Mouse (Mus musculus) ES-E14 (cell line): ENCODE measurements around the gene Pdzd8. TPM values are rescaled to one million over a fixed set of nuclear protein-coding genes. Genes with fewer than 3 reads are reported as not detected.

Source experiments
- DNase-seq: peaks from one replicate; pipeline ENCODE4 v3.0.0-alpha.2; 2013; ENCODE audit warnings: low read depth, low spot score
- H3K27ac ChIP-seq: 2 replicates; pipeline ENCODE4 v1.5.1; 2012; ENCODE audit warnings: low read depth, mild to moderate bottlenecking, low read length, moderate library complexity, mixed read lengths; ENCODE audit not compliant: poor library complexity, insufficient read depth, severe bottlenecking
- H3K36me3 ChIP-seq: 2 replicates; pipeline ENCODE4 v1.6.1; 2012; ENCODE audit warnings: mild to moderate bottlenecking, low read length, moderate library complexity, mixed read lengths; ENCODE audit not compliant: control insufficient read depth, poor library complexity, insufficient read depth, severe bottlenecking
- H3K4me1 ChIP-seq, 2 experiments: fragments of 150-350 bp in 1 of 2; sonication (generic) in 1 of 2; 2 replicates each; pipeline ENCODE4 v1.6.1; 2012; ENCODE audit warnings: low read length in 2 of 2, mild to moderate bottlenecking in 1 of 2, mixed read lengths in 1 of 2; ENCODE audit not compliant: control insufficient read depth in 2 of 2, insufficient read depth in 2 of 2, poor library complexity in 1 of 2
- H3K4me3 ChIP-seq, 2 experiments: fragments of 150-350 bp in 1 of 2; sonication (generic) in 1 of 2; 2 replicates each; pipeline ENCODE4 v1.5.1; 2012; ENCODE audit warnings: low read length in 2 of 2, low read depth in 1 of 2, mild to moderate bottlenecking in 1 of 2, mixed read lengths in 1 of 2; ENCODE audit not compliant: insufficient read depth in 1 of 2, poor library complexity in 1 of 2, severe bottlenecking in 1 of 2
- H3K9ac ChIP-seq: 2 replicates; pipeline ENCODE4 v1.6.1; 2012; ENCODE audit warnings: low read depth, mild to moderate bottlenecking, low read length, mixed read lengths; ENCODE audit not compliant: poor library complexity, insufficient read depth, severe bottlenecking
- H3K9me3 ChIP-seq: fragments of 150-350 bp; sonication (generic); 2 replicates; pipeline ENCODE4 v1.6.1; 2012; ENCODE audit warnings: low read depth, mild to moderate bottlenecking, low read length; ENCODE audit not compliant: control insufficient read depth, insufficient read depth
- CHD2 ChIP-seq: IDR thresholded peaks from 2 replicates; pipeline ENCODE4 v1.6.1; 2014; ENCODE audit warnings: mild to moderate bottlenecking, low read depth, low read length, inconsistent platforms
- HCFC1 ChIP-seq: IDR thresholded peaks from 2 replicates; pipeline ENCODE4 v1.6.1; 2012; ENCODE audit warnings: low read length, inconsistent platforms, borderline replicate concordance; ENCODE audit not compliant: insufficient read depth
- MAFK ChIP-seq: IDR thresholded peaks from 2 replicates; pipeline ENCODE4 v1.6.1; 2014; ENCODE audit warnings: mild to moderate bottlenecking, low read depth, low read length, inconsistent platforms; ENCODE audit not compliant: insufficient read depth
- ZC3H11A ChIP-seq: IDR thresholded peaks from 2 replicates; pipeline ENCODE4 v1.6.1; 2012; ENCODE audit warnings: low read depth, mild to moderate bottlenecking, inconsistent platforms, low read length, borderline replicate concordance
- ZNF384 ChIP-seq: IDR thresholded peaks from 2 replicates; pipeline ENCODE4 v1.6.1; 2012; ENCODE audit warnings: low read depth, low read length, inconsistent platforms
- in situ Hi-C, 2 experiments: fragments of 600-800 bp; cut with MboI; formaldehyde crosslinking; loops; one replicate each; pipeline ENCODE4 v1.15.1; 2025; ENCODE audit warnings: low sequenced_read_pairs in 2 of 2, inconsistent platforms in 1 of 2; ENCODE audit not compliant: unreplicated experiment in 2 of 2
- total RNA-seq: library from RNA; depleted of rRNA; stranded (reverse); fragments of 300-350 nt; gene quantifications from 2 replicates; pipeline ENCODE4 v1.2.3, GENCODE M21; 2012

The Pdzd8 gene
- total RNA-seq, 1 experiment = 54.0 TPM

DNA sequence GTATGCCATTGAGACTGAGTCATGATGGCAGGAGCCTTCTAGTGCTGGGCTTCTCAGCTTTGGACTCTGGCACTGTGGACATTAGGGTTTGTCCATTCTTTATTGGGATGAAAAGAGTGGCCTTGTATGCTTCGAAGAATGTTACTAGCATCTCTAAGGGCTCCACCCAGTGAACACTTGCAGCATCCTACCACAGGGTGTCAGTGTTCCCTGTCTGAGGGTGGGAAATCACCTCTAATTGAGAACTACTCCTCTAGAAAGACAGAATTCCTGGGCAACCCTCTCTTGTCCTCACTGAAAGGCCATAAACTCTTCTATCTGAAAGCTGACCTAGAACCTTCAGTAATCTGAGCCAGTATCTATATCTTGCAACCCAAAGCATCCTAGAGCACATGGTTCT, 41.6 kb upstream of the Pdzd8 start:
- H3K36me3 ChIP-seq = no peaks in the 10 kb centered on the region
- no peaks in the 10 kb centered on the region for H3K9me3 ChIP-seq
- H3K4me3 ChIP-seq = no peak overlapping the region
- no peak overlapping the region for H3K27ac ChIP-seq
- in situ Hi-C loops = no loop called here
- no peak for DNase-seq
- H3K9ac ChIP-seq = no peak overlapping the region
- TF ChIP-seq ZC3H11A (peak; percentile 26; the same call in 1 of the 2 replicates), ZNF384 (no peak), HCFC1 (no peak), MAFK (no peak)
- H3K4me1 ChIP-seq = no peaks in the 10 kb centered on the region

DNA sequence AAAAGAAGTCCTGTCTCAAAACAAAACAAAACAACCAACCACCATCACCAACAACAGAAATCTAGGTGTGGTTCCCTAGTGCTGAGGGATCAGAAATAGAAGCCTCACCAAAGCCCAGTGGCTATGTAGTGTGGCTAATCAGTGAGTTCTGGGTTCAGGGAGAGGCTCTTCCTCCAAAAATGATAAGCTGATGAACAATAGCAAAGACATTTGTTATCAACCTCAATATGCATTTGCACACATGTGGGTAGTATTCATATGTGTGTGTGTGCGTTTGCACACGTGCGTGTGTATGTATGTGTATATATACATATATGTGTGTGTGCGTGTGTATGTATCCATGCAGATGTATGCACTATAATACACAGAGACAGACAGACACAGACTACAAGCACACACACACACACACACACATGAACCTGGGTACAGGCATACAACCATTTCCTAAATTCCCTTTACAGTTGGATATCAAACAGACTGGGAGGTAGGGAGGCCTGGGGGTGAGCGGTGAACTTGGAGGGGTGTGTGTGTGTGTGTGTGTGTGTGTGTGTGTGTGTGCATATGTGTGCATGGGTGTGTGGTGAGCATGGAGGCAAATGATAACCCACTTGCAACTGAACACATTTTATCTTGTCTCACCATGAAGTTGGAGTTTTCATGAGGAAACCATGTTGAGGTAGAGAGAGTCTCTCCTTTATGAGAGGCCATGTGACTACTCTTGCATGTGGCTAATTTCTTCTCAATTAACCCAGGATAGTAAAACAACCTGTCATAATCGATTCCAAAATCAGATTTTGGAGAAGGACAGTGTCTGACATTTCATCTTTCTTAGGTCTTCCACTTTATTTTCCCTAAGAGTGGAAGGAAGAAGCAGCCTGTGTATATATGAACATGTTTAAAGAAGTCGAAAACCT, 39.3 kb upstream of the Pdzd8 start:
- no peaks in the 10 kb centered on the region for H3K36me3 ChIP-seq
- H3K9ac ChIP-seq = no peak overlapping the region
- H3K4me3 ChIP-seq = no peak overlapping the region
- H3K27ac ChIP-seq = no peak overlapping the region
- in situ Hi-C loops = no loop called here
- no peaks in the 10 kb centered on the region for H3K4me1 ChIP-seq
- TF ChIP-seq ZC3H11A (no peak), ZNF384 (no peak), MAFK (no peak), HCFC1 (no peak), CHD2 (no peak)
- no peak for DNase-seq
- no peaks in the 10 kb centered on the region for H3K9me3 ChIP-seq

DNA sequence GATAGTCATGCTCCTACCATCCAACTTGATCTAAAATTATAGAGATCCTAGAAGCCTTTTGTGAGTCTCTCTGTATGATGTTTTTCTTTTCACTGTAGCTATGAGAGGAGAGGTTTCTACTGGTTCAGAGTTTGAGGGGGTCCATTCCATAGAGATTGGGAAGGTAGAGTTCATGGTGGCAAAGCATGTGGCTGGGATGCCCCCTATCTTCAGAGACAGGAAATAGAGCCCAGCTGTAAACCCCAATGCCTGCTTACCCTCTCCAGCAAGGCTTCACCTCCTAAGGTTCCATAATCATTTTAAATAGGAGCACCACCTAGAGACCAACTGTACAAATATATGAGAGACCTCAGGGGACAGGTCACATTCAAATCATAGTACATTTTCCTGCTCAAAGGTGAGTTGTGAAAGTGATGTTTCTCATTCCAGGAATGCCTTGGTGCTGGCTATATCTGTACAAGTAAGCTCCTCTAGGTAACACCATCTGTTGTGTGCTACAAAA, 36.9 kb upstream of the Pdzd8 start:
- Histone ChIP-seq H3K4me1 (no peaks in the 10 kb centered on the region), H3K9ac (no peak overlapping the region), H3K27ac (no peak overlapping the region), H3K4me3 (no peak overlapping the region), H3K9me3 (no peaks in the 10 kb centered on the region), H3K36me3 (no peaks in the 10 kb centered on the region)
- in situ Hi-C loops = no loop called here
- TF ChIP-seq MAFK (no peak), ZC3H11A (no peak), ZNF384 (no peak), CHD2 (no peak), HCFC1 (no peak)
- no peak for DNase-seq

DNA sequence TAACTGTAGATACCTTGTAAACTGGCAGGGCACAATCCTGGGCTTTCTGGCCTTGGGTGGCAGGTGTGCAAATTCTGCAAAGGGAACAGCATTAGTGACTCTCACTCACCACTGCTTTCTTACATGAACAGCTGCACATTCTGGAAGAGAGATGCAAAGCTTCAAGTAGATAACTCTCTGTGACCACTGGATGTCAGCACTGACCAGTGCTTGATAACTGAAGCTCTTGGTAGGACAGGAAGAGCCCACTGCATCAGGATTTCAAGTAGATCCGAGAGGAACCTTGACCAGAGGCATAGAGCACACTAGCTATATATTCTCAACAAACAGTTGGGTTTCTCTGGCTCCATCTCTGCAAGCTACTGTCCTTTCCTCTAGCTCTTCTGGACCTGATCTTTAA, 34.4 kb upstream of the Pdzd8 start:
- no peak overlapping the region for H3K9ac ChIP-seq
- no peak for DNase-seq
- H3K4me1 ChIP-seq = no peaks in the 10 kb centered on the region
- no peak overlapping the region for H3K4me3 ChIP-seq
- TF ChIP-seq CHD2 = no peak
- TF ChIP-seq ZC3H11A = no peak
- TF ChIP-seq MAFK = no peak
- TF ChIP-seq HCFC1 = no peak
- TF ChIP-seq ZNF384 = no peak
- H3K36me3 ChIP-seq = no peaks in the 10 kb centered on the region
- in situ Hi-C loops = no loop called here
- H3K9me3 ChIP-seq = no peaks in the 10 kb centered on the region
- H3K27ac ChIP-seq = no peak overlapping the region
